9 mouse cellular contexts compared by ENCODE assay signal in the genomic region with DNA sequence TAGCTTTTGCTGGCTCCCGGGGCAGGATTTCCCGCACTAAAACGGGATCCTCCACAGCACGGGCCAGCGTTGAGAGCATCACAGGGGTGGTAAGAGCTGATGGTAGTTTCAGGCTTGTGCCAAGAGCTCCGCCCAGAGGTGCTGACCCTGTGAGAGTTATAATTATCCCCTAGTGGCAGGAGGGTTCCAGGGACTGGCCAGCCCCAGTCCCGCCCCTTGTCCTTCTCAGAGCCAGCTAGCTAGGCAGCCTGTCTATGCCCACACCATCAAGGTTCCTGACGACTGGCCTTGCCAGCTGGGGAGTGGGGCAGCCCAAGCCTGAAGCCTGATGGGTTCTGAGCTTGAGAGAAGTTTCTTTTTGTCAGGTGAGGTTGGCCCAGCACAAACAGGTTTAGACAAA. TPM values are rescaled to one million over a fixed set of nuclear protein-coding genes. Genes with fewer than 3 reads are reported as not detected.
DNase-seq lines count a peak whose midpoint lies in the region; ATAC-seq and TF ChIP-seq lines count a peak whose summit lies in the region.
"Had no signal": no experiment of that assay in that cellular context is flagged by ENCODE, and none has a peak within 500 bp of the region (broad histone marks: within the 10 kb centered on the region; RNA-seq: fewer than 3 reads in every experiment).

No protein-coding gene starts in this region.

- H3K9ac ChIP-seq in limb, embryonic 11.5 days (ENCODE audit: low read length) = no peak overlapping the region; the same call in 1 of the 2 replicates
- H3K9ac ChIP-seq in hindbrain, postnatal 0 days (replicated peaks; ENCODE audit: low read length) = no peak overlapping the region

- peak overlapping the region; percentile 31 for H3K4me3 ChIP-seq in heart, embryonic 10.5 days
- H3K4me3 ChIP-seq in limb, embryonic 11.5 days (ENCODE audit: low read depth, low read length) = no peak overlapping the region
- H3K4me3 ChIP-seq in hindbrain, postnatal 0 days (ENCODE audit: low read length) = no peak overlapping the region

- peaks cover 60% of the 10 kb centered on the region for H3K4me1 ChIP-seq in heart, embryonic 10.5 days
- peaks cover 14% of the 10 kb centered on the region for H3K4me1 ChIP-seq in limb, embryonic 11.5 days (ENCODE audit: control insufficient read depth, insufficient read depth, low read length)
- peaks cover 21% of the 10 kb centered on the region for H3K4me1 ChIP-seq in hindbrain, postnatal 0 days (ENCODE audit: insufficient read depth, low read length)

- H3K36me3 ChIP-seq in heart, embryonic 10.5 days = peaks cover 30% of the 10 kb centered on the region
- H3K36me3 ChIP-seq in limb, embryonic 11.5 days (ENCODE audit: control insufficient read depth, insufficient read depth, low read length) = peaks cover 5% of the 10 kb centered on the region; the same call in 1 of the 2 replicates
- H3K36me3 ChIP-seq in hindbrain, postnatal 0 days (ENCODE audit: insufficient read depth, low read length) = peaks cover 22% of the 10 kb centered on the region

- H3K9me3 ChIP-seq in heart, embryonic 10.5 days = no peaks in the 10 kb centered on the region
- no peaks in the 10 kb centered on the region for H3K9me3 ChIP-seq in limb, embryonic 11.5 days (ENCODE audit: control insufficient read depth, low read length)
- H3K9me3 ChIP-seq in hindbrain, postnatal 0 days (ENCODE audit: low read length) = no peaks in the 10 kb centered on the region
- H3K9me3 ChIP-seq: embryonic facial prominence, embryonic 12.5 days had no signal

- H3K27ac ChIP-seq in heart, embryonic 10.5 days = peak overlapping the region; percentile 86
- H3K27ac ChIP-seq in limb, embryonic 11.5 days (replicated peaks; ENCODE audit: low read depth, low read length) = no peak overlapping the region
- H3K27ac ChIP-seq in hindbrain, postnatal 0 days = no peak overlapping the region
- H3K27ac ChIP-seq: embryonic facial prominence, embryonic 12.5 days had no signal

- intact Hi-C loops in left cerebral cortex, postnatal 36 days (cut with DNase I) = no loop called here

- peak; percentile 43 for DNase-seq in cerebellum, adult 9-11 months
- DNase-seq in cerebellum, adult 11 months = no peak
- peak; percentile 41 to 59 for DNase-seq in adrenal gland, adult 18-20 months (ENCODE audit: low spot score in 2 of 2)
- DNase-seq in heart, embryonic 10.5 days (ENCODE audit: low spot score) = no peak
- peak; percentile 47 for DNase-seq in limb, embryonic 11.5 days (ENCODE audit: low spot score)
- DNase-seq in hindbrain, postnatal 0 days (ENCODE audit: low spot score) = no peak
- DNase-seq in cerebellum, adult 9-10 months = no peak
- DNase-seq in left cerebral cortex, postnatal 36 days (ENCODE audit: low spot score in 2 of 2) = no peak

- peaks cover 9% of the 10 kb centered on the region for H3K27me3 ChIP-seq in heart, embryonic 10.5 days (ENCODE audit: insufficient read depth, poor library complexity, severe bottlenecking)
- H3K27me3 ChIP-seq in limb, embryonic 11.5 days (ENCODE audit: control insufficient read depth, insufficient read depth, low read length) = no peaks in the 10 kb centered on the region
- peaks cover 6% of the 10 kb centered on the region for H3K27me3 ChIP-seq in hindbrain, postnatal 0 days (ENCODE audit: insufficient read depth, low read length)

- WGBS in heart, embryonic 10.5 days = 10% methylated on average over 8 of the region's 8 CpGs
- 8% methylated on average over 8 of the region's 8 CpGs for WGBS in limb, embryonic 11.5 days
- 25% methylated on average over 8 of the region's 8 CpGs for WGBS in hindbrain, postnatal 0 days

- H3K4me2 ChIP-seq in limb, embryonic 11.5 days (ENCODE audit: low read depth, severe bottlenecking) = no peak overlapping the region
- no peak overlapping the region for H3K4me2 ChIP-seq in hindbrain, postnatal 0 days (ENCODE audit: low read depth, low read length)

- ATAC-seq in limb, embryonic 11.5 days (ENCODE audit: insufficient number of reproducible peaks, low FRiP score, low TSS enrichment, low read depth) = no peak
- ATAC-seq in hindbrain, postnatal 0 days = no peak

- no peak for TF ChIP-seq CTCF in hindbrain, postnatal 0 days (IDR thresholded peaks at IDR 0.05; ENCODE audit: low read depth)

RNA-seq across cellular contexts. Expression of a gene that starts 1.7 kb away (rescaled TPM):
- 10 to 100 TPM; 14.8 to 21.2 TPM for total RNA-seq in adrenal gland, adult 18-20 months (2021)
- 156 and 188 TPM in 2 replicates for polyA plus RNA-seq in heart, embryonic 10.5 days (2016; fragmentation: Nextera tagmentation; extraction: Ambion mirVana)
- polyA plus RNA-seq in limb, embryonic 11.5 days (2014; fragmentation: Nextera tagmentation; extraction: Ambion mirVana) = 66.5 and 69.4 TPM in 2 replicates
- total RNA-seq in hindbrain, postnatal 0 days (2014; rRNA removed) = 12.6 and 17.0 TPM in 2 replicates
- polyA plus RNA-seq in hindbrain, postnatal 0 days (2015; fragmentation: Nextera tagmentation; extraction: Ambion mirVana) = 9.7 and 10.3 TPM in 2 replicates
- 1 to 10 TPM; 3.0 to 3.6 TPM for total RNA-seq in left cerebral cortex, postnatal 36 days (2021)

RNA-seq across cellular contexts. Expression of a gene that starts 18.7 kb away (rescaled TPM):
- 10 to 100 TPM; 54.5 to 67.4 TPM for total RNA-seq in adrenal gland, adult 18-20 months (2021)
- polyA plus RNA-seq in heart, embryonic 10.5 days (2016; fragmentation: Nextera tagmentation; extraction: Ambion mirVana) = 139 and 162 TPM in 2 replicates
- 172 and 174 TPM in 2 replicates for polyA plus RNA-seq in limb, embryonic 11.5 days (2014; fragmentation: Nextera tagmentation; extraction: Ambion mirVana)
- total RNA-seq in hindbrain, postnatal 0 days (2014; rRNA removed) = 85.3 and 96.0 TPM in 2 replicates
- 112 and 116 TPM in 2 replicates for polyA plus RNA-seq in hindbrain, postnatal 0 days (2015; fragmentation: Nextera tagmentation; extraction: Ambion mirVana)
- total RNA-seq in left cerebral cortex, postnatal 36 days (2021) = 10 to 100 TPM; 57.9 to 58.8 TPM

RNA-seq across cellular contexts. Expression of a gene that starts 41.1 kb away (rescaled TPM):
- total RNA-seq in adrenal gland, adult 18-20 months (2021) = not detected
- polyA plus RNA-seq in heart, embryonic 10.5 days (2016; fragmentation: Nextera tagmentation; extraction: Ambion mirVana) = 0.06 and 0.20 TPM in 2 replicates
- polyA plus RNA-seq in limb, embryonic 11.5 days (2014; fragmentation: Nextera tagmentation; extraction: Ambion mirVana) = 0.95 and 1.7 TPM in 2 replicates
- total RNA-seq in hindbrain, postnatal 0 days (2014; rRNA removed) = 0.07 and 1.0 TPM in 2 replicates
- polyA plus RNA-seq in hindbrain, postnatal 0 days (2015; fragmentation: Nextera tagmentation; extraction: Ambion mirVana) = 0.86 and 0.96 TPM in 2 replicates
- under 1 TPM; 0.17 to 0.70 TPM for total RNA-seq in left cerebral cortex, postnatal 36 days (2021)

Comparison
In these comparisons a context has a peak if more than half of its experiments do, and no peak if none do; other contexts are left out.
1. DNase-seq: peak in cerebellum, adult 9-11 months (single experiment), adrenal gland, adult 18-20 months (2 of 2) and limb, embryonic 11.5 days (single experiment); none in cerebellum, adult 11 months (single experiment), heart, embryonic 10.5 days (single experiment), hindbrain, postnatal 0 days (single experiment), cerebellum, adult 9-10 months (single experiment) and left cerebral cortex, postnatal 36 days (0 of 2).